Mouse (Mus musculus): Measurements from ENCODE around the gene Pced1b. TPM values are rescaled to one million over a fixed set of nuclear protein-coding genes. Genes with fewer than 3 reads are reported as not detected.

Pced1b gene
- total RNA-seq, 2 experiments from 2014 or later = 6.7 to 26.9 TPM

- no peak for ATAC-seq (replicated peaks; ENCODE audit: poor library complexity)
These were observed 9.5 kb downstream of the Pced1b start for GRCm38 (mm10) chr15:97256411-97256810.

GRCm38 (mm10) chr15:97257206-97257775 is 10.4 kb downstream of the Pced1b start:
- no peak for ATAC-seq (replicated peaks; ENCODE audit: poor library complexity)

GRCm38 (mm10) chr15:97258483-97259230 is 11.8 kb downstream of the Pced1b start:
- ATAC-seq (replicated peaks; ENCODE audit: poor library complexity) = no peak

GRCm38 (mm10) chr15:97259300-97259699 is 12.4 kb downstream of the Pced1b start:
- ATAC-seq (replicated peaks; ENCODE audit: poor library complexity) = no peak

GRCm38 (mm10) chr15:97259968-97260597 is 13.2 kb downstream of the Pced1b start:
- peak; percentile 50; the same call in 1 of the 2 replicates for ATAC-seq (replicated peaks; ENCODE audit: poor library complexity)

GRCm38 (mm10) chr15:97262251-97262650 is 15.3 kb downstream of the Pced1b start:
- no peak for ATAC-seq (replicated peaks; ENCODE audit: poor library complexity)

- ATAC-seq (replicated peaks; ENCODE audit: poor library complexity) = no peak
These were observed 19.4 kb downstream of the Pced1b start for GRCm38 (mm10) chr15:97266236-97266845.

- ATAC-seq (replicated peaks; ENCODE audit: poor library complexity) = no peak
These were observed 20.3 kb downstream of the Pced1b start for GRCm38 (mm10) chr15:97267094-97267695.

- ATAC-seq (replicated peaks; ENCODE audit: poor library complexity) = no peak
These were observed 25.2 kb downstream of the Pced1b start for GRCm38 (mm10) chr15:97271985-97272697.

- ATAC-seq (replicated peaks; ENCODE audit: poor library complexity) = no peak
These were observed 25.9 kb downstream of the Pced1b start for GRCm38 (mm10) chr15:97272831-97273230.

- ATAC-seq (replicated peaks; ENCODE audit: poor library complexity) = no peak
These were observed 28.9 kb downstream of the Pced1b start for GRCm38 (mm10) chr15:97275626-97276395.

GRCm38 (mm10) chr15:97276660-97277153 is 29.8 kb downstream of the Pced1b start:
- no peak for ATAC-seq (replicated peaks; ENCODE audit: poor library complexity)

GRCm38 (mm10) chr15:97277328-97277727 is 30.4 kb downstream of the Pced1b start:
- ATAC-seq (replicated peaks; ENCODE audit: poor library complexity) = no peak

- ATAC-seq (replicated peaks; ENCODE audit: poor library complexity) = no peak
These were observed 31.5 kb downstream of the Pced1b start for GRCm38 (mm10) chr15:97278340-97278948.

GRCm38 (mm10) chr15:97280131-97280530 is 33.2 kb downstream of the Pced1b start:
- ATAC-seq (replicated peaks; ENCODE audit: poor library complexity) = no peak

- ATAC-seq (replicated peaks; ENCODE audit: poor library complexity) = no peak
These were observed 33.9 kb downstream of the Pced1b start for GRCm38 (mm10) chr15:97280776-97281175.

GRCm38 (mm10) chr15:97281712-97282571 is 35.0 kb downstream of the Pced1b start:
- ATAC-seq (replicated peaks; ENCODE audit: poor library complexity) = no peak

GRCm38 (mm10) chr15:97282572-97282881 is 35.6 kb downstream of the Pced1b start:
- ATAC-seq (replicated peaks; ENCODE audit: poor library complexity) = no peak
